Mouse (Mus musculus) MEL (cell line): ENCODE data around the gene Krtap4-8. TPM values are rescaled to one million over a fixed set of nuclear protein-coding genes. Genes with fewer than 3 reads are reported as not detected.

Source experiments
- polyA plus RNA-seq, 2 experiments: library from polyadenylated mRNA; stranded (reverse) in 1 of 2; unstranded in 1 of 2; fragments of >175 nt in 1 of 2; fragments of >200 nt in 1 of 2; gene quantifications; 2 replicates each; pipeline versions ENCODE4 v1.2.1 to v1.2.4; 2012; ENCODE audit warnings: low replicate concordance in 2 of 2, low read depth in 1 of 2; ENCODE audit not compliant: insufficient read length in 2 of 2, insufficient read depth in 1 of 2, missing spikeins in 1 of 2
- total RNA-seq: library from RNA; depleted of rRNA; stranded (reverse); fragments of 300-350 nt; gene quantifications from 2 replicates; pipeline ENCODE4 v1.2.3, GENCODE M21; 2012; rRNA removed

Krtap4-8 gene
- total and polyA plus RNA-seq, 3 experiments, result not detected

Other genes starting within 250 kb of the Krtap4-8 start
Only the 30 nearest of the 43 such genes appear.
- not detected in 2 replicates for gene Krtap9-3, start 182.6 kb downstream of the Krtap4-8 start, total RNA-seq
- not detected for gene Krtap9-3, start 182.6 kb downstream of the Krtap4-8 start, polyA plus RNA-seq
- not detected in 2 replicates for gene Gm11938, start 177.4 kb downstream of the Krtap4-8 start, total RNA-seq
- gene Gm11938, start 177.4 kb downstream of the Krtap4-8 start, polyA plus RNA-seq, result not detected
- gene Gm11937, start 170.5 kb downstream of the Krtap4-8 start, total RNA-seq, result not detected in 2 replicates
- not detected for gene Gm11937, start 170.5 kb downstream of the Krtap4-8 start, polyA plus RNA-seq
- gene Krtap2-4, start 165.9 kb downstream of the Krtap4-8 start, total RNA-seq, result not detected in 2 replicates
- not detected for gene Krtap2-4, start 165.9 kb downstream of the Krtap4-8 start, polyA plus RNA-seq
- not detected in 2 replicates for gene Gm11562, start 160.3 kb downstream of the Krtap4-8 start, total RNA-seq
- gene Gm11562, start 160.3 kb downstream of the Krtap4-8 start, polyA plus RNA-seq, result not detected
- not detected in 2 replicates for gene Krtap4-1, start 152.5 kb downstream of the Krtap4-8 start, total RNA-seq
- not detected for gene Krtap4-1, start 152.5 kb downstream of the Krtap4-8 start, polyA plus RNA-seq
- not detected in 2 replicates for gene Krtap4-2, start 145.6 kb downstream of the Krtap4-8 start, total RNA-seq
- gene Krtap4-2, start 145.6 kb downstream of the Krtap4-8 start, polyA plus RNA-seq, result not detected
- not detected in 2 replicates for gene Krtap4-7, start 136.6 kb downstream of the Krtap4-8 start, total RNA-seq
- not detected for gene Krtap4-7, start 136.6 kb downstream of the Krtap4-8 start, polyA plus RNA-seq
- gene Gm11555, start 130.5 kb downstream of the Krtap4-8 start, total RNA-seq, result not detected in 2 replicates
- gene Gm11555, start 130.5 kb downstream of the Krtap4-8 start, polyA plus RNA-seq, result not detected
- gene Gm11563, start 121.7 kb downstream of the Krtap4-8 start, total RNA-seq, result not detected in 2 replicates
- gene Gm11563, start 121.7 kb downstream of the Krtap4-8 start, polyA plus RNA-seq, result not detected
- not detected in 2 replicates for gene Krtap4-6, start 114.7 kb downstream of the Krtap4-8 start, total RNA-seq
- gene Krtap4-6, start 114.7 kb downstream of the Krtap4-8 start, polyA plus RNA-seq, result not detected
- not detected in 2 replicates for gene Gm14190, start 90.0 kb downstream of the Krtap4-8 start, total RNA-seq
- not detected for gene Gm14190, start 90.0 kb downstream of the Krtap4-8 start, polyA plus RNA-seq
- gene Gm14180, start 46.4 kb downstream of the Krtap4-8 start, total RNA-seq, result not detected in 2 replicates
- gene Gm14180, start 46.4 kb downstream of the Krtap4-8 start, polyA plus RNA-seq, result not detected
- gene Gm11595, start 7.8 kb downstream of the Krtap4-8 start, total RNA-seq, result not detected in 2 replicates
- gene Gm11595, start 7.8 kb downstream of the Krtap4-8 start, polyA plus RNA-seq, result not detected
- gene Krtap4-9, start 4.5 kb upstream of the Krtap4-8 start, total RNA-seq, result not detected in 2 replicates
- not detected for gene Krtap4-9, start 4.5 kb upstream of the Krtap4-8 start, polyA plus RNA-seq
- gene Gm11596, start 12.8 kb upstream of the Krtap4-8 start, total RNA-seq, result not detected in 2 replicates
- gene Gm11596, start 12.8 kb upstream of the Krtap4-8 start, polyA plus RNA-seq, result not detected
- gene Gm11569, start 18.2 kb upstream of the Krtap4-8 start, total RNA-seq, result not detected in 2 replicates
- not detected for gene Gm11569, start 18.2 kb upstream of the Krtap4-8 start, polyA plus RNA-seq
- gene Gm11554, start 23.7 kb upstream of the Krtap4-8 start, total RNA-seq, result not detected in 2 replicates
- not detected for gene Gm11554, start 23.7 kb upstream of the Krtap4-8 start, polyA plus RNA-seq
- not detected in 2 replicates for gene Krtap4-13, start 29.2 kb upstream of the Krtap4-8 start, total RNA-seq
- gene Krtap4-13, start 29.2 kb upstream of the Krtap4-8 start, polyA plus RNA-seq, result not detected
- gene Gm11564, start 35.0 kb upstream of the Krtap4-8 start, total RNA-seq, result not detected in 2 replicates
- gene Gm11564, start 35.0 kb upstream of the Krtap4-8 start, polyA plus RNA-seq, result not detected
- gene 2300003K06Rik, start 57.4 kb upstream of the Krtap4-8 start, total RNA-seq, result not detected in 2 replicates
- not detected for gene 2300003K06Rik, start 57.4 kb upstream of the Krtap4-8 start, polyA plus RNA-seq
- gene Krtap4-16, start 70.9 kb upstream of the Krtap4-8 start, total RNA-seq, result not detected in 2 replicates
- not detected for gene Krtap4-16, start 70.9 kb upstream of the Krtap4-8 start, polyA plus RNA-seq
- not detected in 2 replicates for gene Gm11568, start 77.2 kb upstream of the Krtap4-8 start, total RNA-seq
- gene Gm11568, start 77.2 kb upstream of the Krtap4-8 start, polyA plus RNA-seq, result not detected
- not detected in 2 replicates for gene Gm11559, start 83.8 kb upstream of the Krtap4-8 start, total RNA-seq
- gene Gm11559, start 83.8 kb upstream of the Krtap4-8 start, polyA plus RNA-seq, result not detected
- gene Krtap9-1, start 92.7 kb upstream of the Krtap4-8 start, total RNA-seq, result not detected in 2 replicates
- not detected for gene Krtap9-1, start 92.7 kb upstream of the Krtap4-8 start, polyA plus RNA-seq
- gene Gm11567, start 98.5 kb upstream of the Krtap4-8 start, total RNA-seq, result not detected in 2 replicates
- gene Gm11567, start 98.5 kb upstream of the Krtap4-8 start, polyA plus RNA-seq, result not detected
- gene Krtap31-1, start 127.2 kb upstream of the Krtap4-8 start, total RNA-seq, result not detected in 2 replicates
- not detected for gene Krtap31-1, start 127.2 kb upstream of the Krtap4-8 start, polyA plus RNA-seq
- gene Gm11565, start 134.0 kb upstream of the Krtap4-8 start, total RNA-seq, result not detected in 2 replicates
- not detected for gene Gm11565, start 134.0 kb upstream of the Krtap4-8 start, polyA plus RNA-seq
- not detected in 2 replicates for gene Krtap31-2, start 155.6 kb upstream of the Krtap4-8 start, total RNA-seq
- gene Krtap31-2, start 155.6 kb upstream of the Krtap4-8 start, polyA plus RNA-seq, result not detected
- gene Krtap9-5, start 167.8 kb upstream of the Krtap4-8 start, total RNA-seq, result not detected in 2 replicates
- not detected for gene Krtap9-5, start 167.8 kb upstream of the Krtap4-8 start, polyA plus RNA-seq